Mouse (Mus musculus): Measurements from ENCODE around the gene Ctdspl.

DNA sequence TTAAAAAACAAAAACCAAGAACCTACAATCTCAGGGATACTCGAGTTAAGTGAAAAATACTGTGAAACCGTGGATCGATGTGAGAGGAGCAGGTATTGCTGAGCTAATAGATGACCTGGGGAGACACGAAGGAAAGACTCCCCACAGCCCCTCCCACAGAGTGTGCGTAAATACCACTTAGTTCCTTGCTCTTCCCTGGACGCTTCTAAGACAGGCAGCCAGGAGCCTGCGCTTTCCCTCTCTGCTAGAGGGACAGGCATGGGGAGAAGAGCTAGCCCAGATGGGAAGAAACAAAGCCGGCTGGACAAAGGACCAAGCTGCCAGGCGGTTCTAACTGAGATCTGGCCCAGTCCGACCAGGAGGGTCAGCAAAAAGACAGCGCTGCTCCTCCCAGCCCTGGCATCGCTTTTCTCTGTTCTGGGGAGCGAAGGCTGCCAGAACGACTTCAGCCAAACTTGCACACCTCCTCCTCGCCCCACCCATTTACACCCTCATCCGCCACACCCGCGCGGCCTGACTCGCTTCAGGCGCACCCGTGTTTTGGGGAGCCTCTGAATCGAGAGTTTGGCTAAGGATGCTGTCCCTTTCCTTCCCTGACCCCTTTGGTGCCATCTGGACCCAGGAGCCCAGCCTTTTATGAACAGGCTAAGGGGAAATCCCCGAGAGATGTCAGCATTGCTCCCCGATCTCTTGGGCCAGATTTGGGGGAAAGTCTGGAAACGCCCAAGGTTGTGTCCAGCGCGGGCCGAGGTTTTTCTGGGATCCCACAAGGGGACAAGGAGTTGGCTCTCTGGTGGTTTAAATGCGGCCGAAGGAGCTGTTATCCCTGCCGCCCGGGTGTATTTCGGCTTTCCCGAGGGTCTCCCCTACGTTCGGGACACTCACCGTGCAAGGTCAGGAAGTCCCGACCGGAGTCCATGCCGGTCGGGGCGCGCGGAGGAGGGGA, 166.5 kb downstream of the Ctdspl start:
- no peak for TF ChIP-seq CTCF (IDR thresholded peaks at IDR 0.05; ENCODE audit: low read depth, low read length)
- no peak for TF ChIP-seq POLR2A (IDR thresholded peaks at IDR 0.05; ENCODE audit: borderline replicate concordance, low read depth, low read length)
